Mouse (Mus musculus): Measurements from ENCODE around the gene Col18a1. TPM values are rescaled to one million over a fixed set of nuclear protein-coding genes. Genes with fewer than 3 reads are reported as not detected.

Gene Col18a1
- polyA plus RNA-seq, 1 experiment from 2014 or later = 271 TPM

DNA sequence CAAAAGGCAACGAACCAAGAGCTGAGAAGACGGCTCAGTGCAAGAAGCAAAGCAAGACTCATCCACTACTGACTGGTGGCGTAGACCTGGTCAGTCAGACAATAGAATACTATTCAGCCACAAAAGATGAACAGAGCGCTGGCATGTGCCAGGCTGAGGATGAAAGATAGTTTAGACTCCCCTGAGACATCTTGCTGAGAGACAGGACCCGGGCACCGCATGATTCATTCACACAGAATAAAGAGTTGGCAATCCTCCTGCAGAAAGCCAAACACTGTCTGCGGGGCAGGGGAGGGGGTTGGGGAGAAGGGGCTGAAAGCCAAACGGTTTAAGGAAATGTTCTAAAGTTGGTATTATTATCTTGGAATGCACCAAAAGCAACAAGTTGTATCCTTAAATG lies 42.4 kb downstream of the Col18a1 start:
- Histone ChIP-seq H3K36me3 (0 out of 2 replicates have a peak, but pooled peaks cover 4% of the 10 kb centered on the region), H3K4me2 (no peak overlapping the region), H3K9me3 (replicated peaks) (no peaks in the 10 kb centered on the region), H3K27me3 (replicated peaks) (no peaks in the 10 kb centered on the region), H3K4me3 (no peak overlapping the region), H3K9ac (no peak overlapping the region), H3K4me1 (replicated peaks) (peaks cover 43% of the 10 kb centered on the region), H3K27ac (ENCODE audit: poor library complexity, severe bottlenecking) (no peak overlapping the region)
- 72% methylated on average over 8 of the region's 8 CpGs for WGBS
- no peak for ATAC-seq (ENCODE audit: insufficient number of reproducible peaks, low FRiP score)

DNA sequence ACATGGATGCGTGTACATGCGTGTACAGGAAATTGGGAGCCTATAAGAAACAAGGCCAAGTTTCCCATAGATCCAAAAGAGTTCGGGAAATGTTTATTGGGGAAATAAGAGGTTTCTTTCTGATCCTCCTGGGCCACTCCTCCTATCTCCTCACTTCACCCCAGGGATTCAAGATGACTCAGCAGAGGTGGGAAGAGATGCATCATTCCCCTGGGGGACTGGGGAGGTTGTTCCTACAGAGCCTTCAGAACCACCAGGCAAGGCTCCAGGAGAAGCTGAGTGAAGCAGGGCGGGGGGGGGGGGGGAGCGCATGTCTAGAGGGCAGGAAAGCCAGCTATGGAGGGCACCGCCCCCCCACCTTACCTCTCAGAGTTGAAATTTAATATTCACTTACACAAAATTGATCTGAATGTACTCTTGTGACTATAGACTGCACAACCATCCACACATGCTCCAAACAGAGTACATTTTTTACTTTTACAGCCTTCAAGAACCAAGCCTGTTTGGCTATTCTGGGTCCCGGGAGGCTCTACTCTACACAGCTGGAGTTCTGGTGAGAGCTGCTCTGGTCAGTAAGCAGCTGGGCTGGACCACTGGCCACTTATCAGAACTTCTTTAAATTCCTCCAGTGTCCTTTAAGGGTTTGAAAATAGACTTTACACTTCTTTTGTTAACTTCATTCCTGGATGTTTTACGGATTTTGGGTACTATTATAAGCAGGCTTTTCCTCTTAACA lies 44.9 kb downstream of the Col18a1 start:
- Histone ChIP-seq H3K9ac (no peak overlapping the region), H3K27ac (ENCODE audit: poor library complexity, severe bottlenecking) (no peak overlapping the region), H3K4me2 (no peak overlapping the region), H3K36me3 (0 out of 2 replicates have a peak, but pooled peaks cover 4% of the 10 kb centered on the region), H3K4me1 (replicated peaks) (peaks cover 64% of the 10 kb centered on the region), H3K27me3 (replicated peaks) (no peaks in the 10 kb centered on the region), H3K9me3 (replicated peaks) (no peaks in the 10 kb centered on the region), H3K4me3 (no peak overlapping the region)
- no peak for ATAC-seq (ENCODE audit: insufficient number of reproducible peaks, low FRiP score)
- 77% methylated on average over 8 of the region's 8 CpGs for whole genome bisulfite sequencing

DNA sequence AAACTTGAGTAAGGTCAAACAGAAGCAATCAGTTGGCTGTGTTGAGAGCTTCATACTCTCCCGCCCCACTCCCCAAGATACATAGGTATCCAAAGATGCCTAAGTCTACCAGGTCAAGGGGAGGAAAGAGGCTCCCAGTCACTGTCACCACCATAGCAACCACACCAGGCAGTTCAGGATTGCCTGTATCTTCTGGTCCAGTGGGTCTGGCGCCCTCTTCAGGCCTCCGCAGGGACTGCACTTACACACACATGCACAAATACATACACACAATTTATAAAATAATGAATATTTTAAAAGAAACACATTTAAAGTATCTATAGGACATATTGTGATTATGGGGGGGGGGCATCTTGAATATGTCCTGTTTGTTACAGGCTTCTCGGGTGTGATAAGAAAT lies 45.8 kb downstream of the Col18a1 start:
- no peak overlapping the region for H3K4me2 ChIP-seq
- 0 out of 2 replicates have a peak, but pooled peaks cover 4% of the 10 kb centered on the region for H3K36me3 ChIP-seq
- H3K9me3 ChIP-seq (replicated peaks) = no peaks in the 10 kb centered on the region
- no peak overlapping the region for H3K4me3 ChIP-seq
- no peaks in the 10 kb centered on the region for H3K27me3 ChIP-seq (replicated peaks)
- WGBS = 82% methylated on average over 4 of the region's 4 CpGs
- no peak overlapping the region for H3K9ac ChIP-seq
- H3K27ac ChIP-seq (ENCODE audit: poor library complexity, severe bottlenecking) = no peak overlapping the region
- peaks cover 65% of the 10 kb centered on the region for H3K4me1 ChIP-seq (replicated peaks)
- ATAC-seq (ENCODE audit: insufficient number of reproducible peaks, low FRiP score) = no peak

DNA sequence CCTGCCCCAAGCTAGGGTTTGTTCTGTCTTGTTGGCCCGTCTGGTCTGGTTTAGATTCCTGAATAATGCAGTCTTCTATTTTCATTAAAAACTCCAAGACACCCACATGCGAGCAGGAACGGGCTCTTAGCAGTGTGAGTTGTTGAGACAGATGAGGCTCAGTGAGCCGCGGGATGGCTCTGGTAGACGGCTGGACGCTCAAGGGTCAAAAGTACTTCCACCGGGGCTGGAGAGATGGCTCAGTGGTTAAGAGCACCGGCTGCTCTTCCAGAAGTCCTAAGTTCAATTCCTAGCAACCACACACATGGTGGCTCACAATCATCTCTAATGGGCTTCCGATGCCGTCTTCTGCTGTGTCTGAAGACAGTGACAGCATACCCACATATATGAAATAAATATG lies 46.9 kb downstream of the Col18a1 start:
- H3K9ac ChIP-seq = no peak overlapping the region
- H3K36me3 ChIP-seq = 0 out of 2 replicates have a peak, but pooled peaks cover 4% of the 10 kb centered on the region
- no peak overlapping the region for H3K4me3 ChIP-seq
- H3K27me3 ChIP-seq (replicated peaks) = no peaks in the 10 kb centered on the region
- no peaks in the 10 kb centered on the region for H3K9me3 ChIP-seq (replicated peaks)
- WGBS = 89% methylated on average over 11 of the region's 11 CpGs
- no peak overlapping the region for H3K4me2 ChIP-seq
- H3K4me1 ChIP-seq (replicated peaks) = peaks cover 60% of the 10 kb centered on the region
- ATAC-seq (ENCODE audit: insufficient number of reproducible peaks, low FRiP score) = no peak
- no peak overlapping the region for H3K27ac ChIP-seq (ENCODE audit: poor library complexity, severe bottlenecking)

DNA sequence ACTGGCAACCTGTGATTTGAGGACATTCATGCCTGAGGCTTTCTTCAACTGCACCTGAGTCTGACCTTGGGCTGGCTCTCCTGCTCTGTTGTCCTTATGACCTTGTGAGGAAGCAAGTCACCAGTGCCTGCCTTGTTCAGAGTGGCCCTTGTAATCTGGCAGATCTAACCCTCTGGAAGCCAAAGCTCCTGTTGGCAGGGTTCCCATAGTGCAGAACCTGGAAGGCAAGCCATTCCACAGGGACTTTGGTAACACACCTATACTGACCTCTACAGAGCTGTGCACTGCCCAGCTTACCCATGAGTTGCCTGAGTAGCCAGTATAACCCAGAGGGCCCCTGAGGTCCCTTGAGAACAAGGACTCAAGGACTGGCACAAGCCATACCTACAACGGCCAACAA lies 48.0 kb downstream of the Col18a1 start:
- no peaks in the 10 kb centered on the region for H3K9me3 ChIP-seq (replicated peaks)
- 0 out of 2 replicates have a peak, but pooled peaks cover 4% of the 10 kb centered on the region for H3K36me3 ChIP-seq
- H3K4me3 ChIP-seq = no peak overlapping the region
- H3K27me3 ChIP-seq (replicated peaks) = no peaks in the 10 kb centered on the region
- no peak for ATAC-seq (ENCODE audit: insufficient number of reproducible peaks, low FRiP score)
- no peak overlapping the region for H3K27ac ChIP-seq (ENCODE audit: poor library complexity, severe bottlenecking)
- 82% methylated on average over 1 of the region's 1 CpGs for WGBS
- peaks cover 63% of the 10 kb centered on the region for H3K4me1 ChIP-seq (replicated peaks)
- no peak overlapping the region for H3K9ac ChIP-seq
- H3K4me2 ChIP-seq = no peak overlapping the region

DNA sequence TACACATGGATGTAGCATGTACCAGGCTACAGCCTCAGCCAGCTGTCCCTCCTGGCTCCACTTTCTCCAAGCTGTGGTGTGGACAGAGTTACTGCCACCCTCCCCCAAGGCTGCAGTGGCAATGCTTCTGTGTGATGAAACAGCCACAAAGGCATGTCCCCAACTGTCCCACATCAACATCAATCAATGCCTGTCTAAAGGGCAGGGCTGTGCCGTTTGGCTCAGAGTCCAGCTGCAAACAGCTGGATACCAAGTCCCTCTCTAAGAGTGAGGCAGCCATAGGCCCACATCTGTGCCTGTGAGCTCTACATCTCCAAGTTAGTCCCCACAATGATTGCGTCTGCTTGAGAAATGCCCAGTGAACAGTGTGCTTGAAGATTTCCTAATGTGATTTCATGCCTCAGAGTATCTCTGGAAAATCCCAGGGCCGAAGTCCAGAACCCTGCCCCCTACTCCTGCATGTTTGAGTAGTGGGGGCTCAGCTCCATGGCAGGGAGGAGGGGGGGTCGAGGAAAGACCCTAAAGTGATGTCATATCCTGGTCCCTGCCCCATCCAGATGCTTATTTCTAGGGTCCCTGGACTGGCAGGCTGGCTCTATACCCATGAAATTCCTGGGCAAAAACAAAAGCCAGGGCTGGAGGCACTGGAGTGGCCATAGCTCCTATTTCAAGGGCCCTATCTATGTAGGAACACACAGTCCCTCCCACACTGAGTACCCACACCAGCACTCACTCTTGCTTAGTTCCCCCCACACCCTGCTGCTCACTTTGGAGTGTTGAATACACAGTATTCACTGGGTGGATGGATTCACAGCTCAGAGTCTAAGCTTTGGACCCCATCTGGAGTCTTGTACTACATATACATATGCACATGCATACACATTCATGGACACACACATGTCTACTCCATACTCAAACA lies 49.6 kb downstream of the Col18a1 start:
- Histone ChIP-seq H3K4me3 (no peak overlapping the region), H3K4me2 (no peak overlapping the region), H3K27ac (ENCODE audit: poor library complexity, severe bottlenecking) (no peak overlapping the region), H3K9ac (peak overlapping the region; percentile 42; the same call in 1 of the 2 replicates), H3K36me3 (0 out of 2 replicates have a peak, but pooled peaks cover 4% of the 10 kb centered on the region), H3K9me3 (replicated peaks) (no peaks in the 10 kb centered on the region), H3K27me3 (replicated peaks) (no peaks in the 10 kb centered on the region), H3K4me1 (replicated peaks) (peaks cover 73% of the 10 kb centered on the region)
- no peak for ATAC-seq (ENCODE audit: insufficient number of reproducible peaks, low FRiP score)
- 38% methylated on average over 4 of the region's 4 CpGs for WGBS

DNA sequence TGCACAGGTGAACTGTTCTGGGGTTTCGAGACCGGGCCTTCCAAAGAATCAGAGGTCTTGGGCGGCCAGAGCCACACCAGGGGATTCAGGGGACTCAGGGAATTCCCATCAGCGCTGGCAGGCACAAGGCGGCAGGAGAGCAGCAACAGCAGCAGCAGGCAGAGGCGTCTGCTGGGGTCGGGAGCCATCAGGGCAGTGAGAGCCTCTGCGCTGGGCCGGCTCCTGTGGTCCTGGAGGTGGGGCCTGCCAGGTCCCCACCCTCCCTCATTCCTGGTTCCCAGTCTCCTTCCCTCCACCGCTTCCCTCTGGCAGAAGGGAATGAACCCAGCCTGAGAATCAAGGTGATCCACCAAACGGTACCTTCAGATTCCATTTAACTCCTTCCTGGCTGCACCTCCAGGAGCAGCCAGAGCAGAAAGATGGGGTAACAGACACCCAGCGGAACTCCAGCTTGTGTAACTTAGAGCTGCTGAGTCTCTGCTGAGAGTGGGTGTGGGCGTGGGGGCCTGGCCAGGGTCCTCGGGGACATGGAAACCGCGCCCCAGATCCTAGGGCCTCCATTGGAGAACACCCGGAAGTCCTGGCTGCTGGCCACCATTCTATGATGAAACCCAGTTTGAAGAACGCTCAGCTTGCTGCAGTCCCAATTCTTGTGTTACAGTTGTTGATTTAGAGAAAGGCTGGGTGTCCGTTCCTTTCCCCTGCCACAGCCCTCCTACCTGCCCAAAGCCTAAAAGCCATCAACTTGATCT lies 52.7 kb downstream of the Col18a1 start:
- Histone ChIP-seq H3K9ac (0 out of 2 replicates have a peak overlapping the region, but pooled peaks have one; percentile 1), H3K4me2 (no peak overlapping the region), H3K4me3 (no peak overlapping the region), H3K27ac (ENCODE audit: poor library complexity, severe bottlenecking) (no peak overlapping the region), H3K36me3 (no peaks in the 10 kb centered on the region), H3K4me1 (replicated peaks) (peaks cover 90% of the 10 kb centered on the region), H3K9me3 (replicated peaks) (no peaks in the 10 kb centered on the region), H3K27me3 (replicated peaks) (no peaks in the 10 kb centered on the region)
- ATAC-seq (ENCODE audit: insufficient number of reproducible peaks, low FRiP score) = no peak
- 46% methylated on average over 19 of the region's 19 CpGs for WGBS

DNA sequence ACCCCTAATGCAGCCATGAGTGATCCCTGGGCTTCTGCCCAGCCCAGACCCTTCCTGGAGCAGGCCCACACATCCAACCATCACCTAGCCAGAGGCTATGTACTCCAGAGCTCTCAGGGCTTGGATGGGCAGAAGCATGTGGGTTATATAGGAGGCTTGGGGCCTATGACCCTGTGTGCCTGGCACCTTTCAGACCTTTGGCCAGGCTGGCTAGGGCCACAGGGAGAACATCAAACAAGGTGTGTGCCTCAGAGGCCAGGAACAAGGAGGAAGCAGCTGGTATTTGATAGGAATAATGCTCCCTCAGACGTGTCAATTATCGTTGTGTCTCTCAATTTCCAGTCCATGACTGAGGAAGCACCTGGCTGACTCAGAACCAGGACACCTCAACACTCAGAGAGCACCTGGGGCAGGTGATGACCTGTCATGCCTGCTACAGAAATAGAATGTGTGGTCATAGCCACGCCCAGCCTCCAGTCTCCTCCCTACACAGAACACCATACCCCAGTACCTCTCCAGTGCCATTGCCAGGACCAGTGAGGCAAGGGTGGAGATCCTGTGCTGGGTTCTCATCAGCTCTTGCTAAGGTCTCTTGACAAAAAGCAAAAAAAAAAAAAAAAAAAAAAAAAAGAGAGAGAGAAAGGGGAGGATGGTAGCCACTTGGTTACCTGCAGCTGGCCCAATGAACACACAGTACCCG lies 54.6 kb downstream of the Col18a1 start:
- H3K4me1 ChIP-seq (replicated peaks) = peaks cover 82% of the 10 kb centered on the region
- H3K4me3 ChIP-seq = no peak overlapping the region
- H3K36me3 ChIP-seq = no peaks in the 10 kb centered on the region
- no peak overlapping the region for H3K4me2 ChIP-seq
- no peak overlapping the region for H3K9ac ChIP-seq
- H3K27ac ChIP-seq (ENCODE audit: poor library complexity, severe bottlenecking) = no peak overlapping the region
- WGBS = 87% methylated on average over 4 of the region's 4 CpGs
- no peaks in the 10 kb centered on the region for H3K9me3 ChIP-seq (replicated peaks)
- H3K27me3 ChIP-seq (replicated peaks) = no peaks in the 10 kb centered on the region
- ATAC-seq (ENCODE audit: insufficient number of reproducible peaks, low FRiP score) = no peak

DNA sequence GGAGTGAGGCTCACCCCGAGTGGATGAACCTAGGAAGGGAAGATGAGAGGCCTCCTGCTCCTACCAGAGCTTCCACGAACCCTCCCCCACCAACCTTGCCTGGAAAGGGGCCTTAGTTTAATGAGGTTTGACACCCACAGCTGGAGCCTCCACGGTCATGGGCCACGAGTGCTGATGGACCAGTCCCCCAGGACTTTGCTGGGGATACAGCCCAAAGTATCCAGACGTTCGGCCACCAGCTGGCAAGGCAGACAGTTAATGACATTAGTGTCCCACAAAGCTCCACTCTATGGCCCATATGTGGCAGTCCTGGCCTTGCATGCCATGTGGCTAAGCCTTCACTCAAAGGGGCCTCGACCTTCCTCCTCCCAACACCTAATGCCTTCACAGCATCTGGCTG lies 55.5 kb downstream of the Col18a1 start:
- Histone ChIP-seq H3K36me3 (peaks cover 2% of the 10 kb centered on the region; the same call in 1 of the 2 replicates), H3K4me3 (no peak overlapping the region), H3K9ac (no peak overlapping the region), H3K9me3 (replicated peaks) (no peaks in the 10 kb centered on the region), H3K4me2 (no peak overlapping the region), H3K4me1 (replicated peaks) (peaks cover 74% of the 10 kb centered on the region), H3K27me3 (replicated peaks) (no peaks in the 10 kb centered on the region), H3K27ac (ENCODE audit: poor library complexity, severe bottlenecking) (no peak overlapping the region; the same call in 1 of the 2 replicates)
- no peak for ATAC-seq (ENCODE audit: insufficient number of reproducible peaks, low FRiP score)
- 68% methylated on average over 7 of the region's 7 CpGs for WGBS

DNA sequence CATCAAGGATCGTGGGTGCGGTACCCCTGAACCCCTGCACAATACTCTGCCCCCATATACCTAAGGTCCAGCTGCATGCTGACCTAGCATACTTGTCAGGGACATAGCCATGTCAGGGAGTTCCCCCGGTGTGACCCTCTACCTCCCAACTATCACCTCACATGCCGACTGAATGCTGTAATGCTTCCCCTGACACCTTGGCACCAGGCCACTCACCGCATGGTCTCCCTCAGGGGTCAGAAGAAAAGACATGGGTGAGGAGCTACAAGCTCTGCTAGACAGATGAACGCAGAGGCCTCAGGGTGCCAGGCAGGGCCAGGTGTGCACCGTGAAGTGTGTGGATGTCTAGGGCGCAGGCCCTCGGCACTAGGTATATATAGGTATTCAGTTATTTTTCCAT lies 56.3 kb downstream of the Col18a1 start:
- Histone ChIP-seq H3K4me1 (replicated peaks) (peaks cover 75% of the 10 kb centered on the region), H3K4me3 (no peak overlapping the region), H3K9me3 (replicated peaks) (no peaks in the 10 kb centered on the region), H3K27ac (ENCODE audit: poor library complexity, severe bottlenecking) (no peak overlapping the region), H3K27me3 (replicated peaks) (no peaks in the 10 kb centered on the region), H3K9ac (no peak overlapping the region), H3K4me2 (no peak overlapping the region), H3K36me3 (peaks cover 3% of the 10 kb centered on the region; the same call in 1 of the 2 replicates)
- WGBS = 61% methylated on average over 9 of the region's 9 CpGs
- no peak for ATAC-seq (ENCODE audit: insufficient number of reproducible peaks, low FRiP score)

Data from heart, embryonic 12.5 days (tissue).